In genomic region chr2:28917518-28918361, GRCm38 (mm10) we compare ENCODE assay signal across 9 mouse cellular contexts. TPM values are rescaled to one million over a fixed set of nuclear protein-coding genes. Genes with fewer than 3 reads are reported as not detected.
DNase-seq lines count a peak whose midpoint lies in the region; ATAC-seq and TF ChIP-seq lines count a peak whose summit lies in the region.
"Had no signal": no experiment of that assay in that cellular context is flagged by ENCODE, and none has a peak within 500 bp of the region (broad histone marks: within the 10 kb centered on the region; RNA-seq: fewer than 3 reads in every experiment).

No protein-coding gene starts in this region.

- H3K36me3 ChIP-seq in lung, embryonic 15.5 days: no peaks in the 10 kb centered on the region
- no peaks in the 10 kb centered on the region for H3K36me3 ChIP-seq in embryonic facial prominence, embryonic 12.5 days
- no peaks in the 10 kb centered on the region for H3K36me3 ChIP-seq in intestine, embryonic 15.5 days
- H3K36me3 ChIP-seq in neural tube, embryonic 14.5 days (ENCODE audit: control insufficient read depth, insufficient read depth, low read length): no peaks in the 10 kb centered on the region

- no peak for TF ChIP-seq CTCF in lung, adult 2 months (IDR thresholded peaks at IDR 0.05; ENCODE audit: insufficient read depth, low read length)

- peaks cover 97% of the 10 kb centered on the region for H3K27me3 ChIP-seq in lung, embryonic 15.5 days
- peaks cover 95% of the 10 kb centered on the region for H3K27me3 ChIP-seq in embryonic facial prominence, embryonic 12.5 days
- peaks cover 85% of the 10 kb centered on the region for H3K27me3 ChIP-seq in intestine, embryonic 15.5 days (replicated peaks)
- peaks cover 64% of the 10 kb centered on the region for H3K27me3 ChIP-seq in neural tube, embryonic 14.5 days (ENCODE audit: control insufficient read depth, insufficient read depth, low read length)

- H3K4me3 ChIP-seq in lung, embryonic 15.5 days: peak overlapping the region; percentile 4; the same call in 1 of the 2 replicates
- no peak overlapping the region for H3K4me3 ChIP-seq in lung, adult 2 months (replicated peaks; ENCODE audit: extremely low read depth, low read depth, low read length)
- H3K4me3 ChIP-seq in embryonic facial prominence, embryonic 12.5 days: 0 out of 2 replicates have a peak overlapping the region, but pooled peaks have one; percentile 1
- H3K4me3 ChIP-seq in intestine, embryonic 15.5 days (replicated peaks): peak overlapping the region; percentile 15
- peak overlapping the region; percentile 10; the same call in 1 of the 2 replicates for H3K4me3 ChIP-seq in neural tube, embryonic 14.5 days (ENCODE audit: low read depth, low read length)

- DNase-seq in lung, adult 2 months: no peak
- no peak for DNase-seq in left cerebral cortex, adult 18-20 months (ENCODE audit: low spot score in 2 of 2)
- no peak for DNase-seq in urinary bladder, postnatal 14 days (ENCODE audit: low spot score)
- DNase-seq in left cerebral cortex, postnatal 14 days (ENCODE audit: low spot score in 2 of 2): no peak

- intact Hi-C loops in left cerebral cortex, postnatal 14 days (cut with DNase I): no loop called here

- ATAC-seq in lung, embryonic 15.5 days (ENCODE audit: borderline replicate concordance, extremely low read depth, low FRiP score, low TSS enrichment): no peak
- no peak for ATAC-seq in embryonic facial prominence, embryonic 12.5 days (ENCODE audit: insufficient number of reproducible peaks, insufficient read depth, low FRiP score, low TSS enrichment)
- no peak for ATAC-seq in intestine, embryonic 15.5 days
- no peak for ATAC-seq in neural tube, embryonic 14.5 days (ENCODE audit: low read depth)

- H3K27ac ChIP-seq in lung, embryonic 15.5 days: no peak overlapping the region
- H3K27ac ChIP-seq in embryonic facial prominence, embryonic 12.5 days: no peak overlapping the region
- H3K27ac ChIP-seq in intestine, embryonic 15.5 days: no peak overlapping the region
- H3K27ac ChIP-seq in neural tube, embryonic 14.5 days (ENCODE audit: low read depth, low read length): no peak overlapping the region

- peaks cover 6% of the 10 kb centered on the region; the same call in 1 of the 2 replicates for H3K4me1 ChIP-seq in lung, embryonic 15.5 days
- H3K4me1 ChIP-seq in lung, adult 2 months (ENCODE audit: control insufficient read depth, insufficient read depth, low read length): no peaks in the 10 kb centered on the region
- no peaks in the 10 kb centered on the region for H3K4me1 ChIP-seq in embryonic facial prominence, embryonic 12.5 days
- H3K4me1 ChIP-seq in intestine, embryonic 15.5 days (replicated peaks): peaks cover 8% of the 10 kb centered on the region
- no peaks in the 10 kb centered on the region for H3K4me1 ChIP-seq in neural tube, embryonic 14.5 days (ENCODE audit: control insufficient read depth, insufficient read depth, low read length)

- peak overlapping the region; percentile 31 for H3K4me2 ChIP-seq in lung, embryonic 15.5 days
- H3K4me2 ChIP-seq in embryonic facial prominence, embryonic 12.5 days (replicated peaks): peak overlapping the region; percentile 16
- H3K4me2 ChIP-seq in intestine, embryonic 15.5 days (replicated peaks): peak overlapping the region; percentile 47
- H3K4me2 ChIP-seq in neural tube, embryonic 14.5 days (ENCODE audit: low read depth, low read length): peak overlapping the region; percentile 24; the same call in 1 of the 2 replicates

- no peak overlapping the region for H3K9ac ChIP-seq in lung, embryonic 15.5 days
- H3K9ac ChIP-seq in embryonic facial prominence, embryonic 12.5 days: no peak overlapping the region
- no peak overlapping the region for H3K9ac ChIP-seq in intestine, embryonic 15.5 days
- H3K9ac ChIP-seq in neural tube, embryonic 14.5 days (replicated peaks; ENCODE audit: low read depth, low read length): no peak overlapping the region; the same call in 1 of the 2 replicates

- no peaks in the 10 kb centered on the region for H3K9me3 ChIP-seq in lung, embryonic 15.5 days
- H3K9me3 ChIP-seq in embryonic facial prominence, embryonic 12.5 days: no peaks in the 10 kb centered on the region
- H3K9me3 ChIP-seq in intestine, embryonic 15.5 days: no peaks in the 10 kb centered on the region
- no peaks in the 10 kb centered on the region for H3K9me3 ChIP-seq in neural tube, embryonic 14.5 days (ENCODE audit: control insufficient read depth, low read length)

- 2% methylated on average over 73 of the region's 73 CpGs for WGBS in lung, embryonic 15.5 days
- WGBS in lung, adult 2 months: 4% methylated on average over 72 of the region's 73 CpGs
- WGBS in embryonic facial prominence, embryonic 12.5 days: 2% methylated on average over 65 of the region's 73 CpGs
- WGBS in intestine, embryonic 15.5 days: under 1% methylated on average over 70 of the region's 73 CpGs
- WGBS in neural tube, embryonic 14.5 days: under 1% methylated on average over 59 of the region's 73 CpGs

- no peak for TF ChIP-seq POLR2A in lung, adult 2 months (IDR thresholded peaks at IDR 0.05; ENCODE audit: borderline replicate concordance, extremely low read depth, low read depth, low read length)

RNA-seq across cellular contexts. Expression of gene Barhl1, which starts 1.3 kb away (rescaled TPM):
- not detected in 2 replicates for polyA plus RNA-seq in lung, embryonic 15.5 days (2015; fragmentation: Nextera tagmentation; extraction: Ambion mirVana)
- polyA plus RNA-seq in lung, adult 2 months (2012; rRNA removed): 0.58 and 0.70 TPM in 2 replicates
- 0.29 and 1.5 TPM in 2 replicates for polyA plus RNA-seq in embryonic facial prominence, embryonic 12.5 days (2016; fragmentation: Nextera tagmentation; extraction: Ambion mirVana)
- polyA plus RNA-seq in intestine, embryonic 15.5 days (2015; fragmentation: Nextera tagmentation; extraction: Ambion mirVana): 0.06 TPM in 1 of 2 replicates, not detected in the other
- polyA plus RNA-seq in neural tube, embryonic 14.5 days (2014; fragmentation: Nextera tagmentation; extraction: Ambion mirVana): 4.5 and 4.7 TPM in 2 replicates
- not detected for total RNA-seq in left cerebral cortex, adult 18-20 months (2021)
- under 1 TPM in 1 of 2 experiments, not detected in 1; 0.29 TPM for total RNA-seq in left cerebral cortex, postnatal 14 days (2021)
- total RNA-seq: left cerebral cortex, postnatal 36 days had no signal
